Mouse (Mus musculus) midbrain, embryonic 11.5 days (tissue): Measurements from ENCODE around the gene Mrpl37. TPM values are rescaled to one million over a fixed set of nuclear protein-coding genes. Genes with fewer than 3 reads are reported as not detected.

Experiments
- ATAC-seq: fragments of 200-750 bp; cut with Nextera tagmentation; 2 replicates; pipeline ENCODE4 v1.8.0; 2017; ENCODE audit warnings: moderate TSS enrichment, moderate library complexity; ENCODE audit not compliant: low FRiP score
- DNase-seq: peaks from one replicate; pipeline ENCODE4 v3.0.0; 2015; ENCODE audit warnings: low spot score; ENCODE audit errors: missing footprints
- H3K27ac ChIP-seq: fragments of 300-500 bp; sonication (generic); 2 replicates; pipeline ENCODE4 v1.5.1; 2014; ENCODE audit warnings: low read depth, low read length
- H3K27me3 ChIP-seq: fragments of 300-500 bp; sonication (generic); 2 replicates; pipeline ENCODE4 v1.6.1; 2014; ENCODE audit warnings: mild to moderate bottlenecking, low read length, moderate library complexity, mixed read lengths; ENCODE audit not compliant: control insufficient read depth, insufficient read depth
- H3K36me3 ChIP-seq: fragments of 300-500 bp; sonication (generic); 2 replicates; pipeline ENCODE4 v1.6.1; 2014; ENCODE audit warnings: mild to moderate bottlenecking, low read length, moderate library complexity, mixed read lengths; ENCODE audit not compliant: control insufficient read depth, insufficient read depth
- H3K4me1 ChIP-seq: fragments of 300-500 bp; sonication (generic); 2 replicates; pipeline ENCODE4 v1.6.1; 2014; ENCODE audit warnings: low read length; ENCODE audit not compliant: control insufficient read depth, insufficient read depth
- H3K4me2 ChIP-seq: fragments of 300-500 bp; sonication (generic); 2 replicates; pipeline ENCODE4 v1.6.1; 2014; ENCODE audit warnings: mild to moderate bottlenecking, moderate library complexity
- H3K4me3 ChIP-seq: fragments of 300-500 bp; sonication (generic); 2 replicates; pipeline ENCODE4 v1.5.1; 2014; ENCODE audit warnings: low read depth, low read length
- H3K9ac ChIP-seq: fragments of 300-500 bp; sonication (generic); 2 replicates; pipeline ENCODE4 v1.6.1; 2014; ENCODE audit warnings: low read length
- H3K9me3 ChIP-seq: fragments of 300-500 bp; sonication (generic); 2 replicates; pipeline ENCODE4 v1.6.1; 2016; ENCODE audit warnings: low read length; ENCODE audit not compliant: control insufficient read depth
- WGBS: fragments of 180-500 bp; shearing (Covaris S2); extraction: QIAGEN DNeasy Blood & Tissue Kit; methylation state at CpG from one replicate; pipeline ENCODE4 v1.1.7; 2014; 5-methylcytosine and 5-hydroxymethylcytosine counted together
- polyA plus RNA-seq: library from polyadenylated mRNA; unstranded; fragments of >200 nt; fragmentation: Nextera tagmentation; extraction: Ambion mirVana; gene quantifications from 2 replicates; pipeline ENCODE4 v1.2.1, GENCODE M21; 2014

Gene Mrpl37
- polyA plus RNA-seq, 1 experiment from 2014 or later: 112 TPM

GRCm38 (mm10) chr4:107007359-107007758, 59.3 kb downstream of the Mrpl37 start:
- WGBS: 90% methylated on average over 8 of the region's 8 CpGs
- H3K4me3 ChIP-seq: no peak overlapping the region
- no peaks in the 10 kb centered on the region for H3K9me3 ChIP-seq
- DNase-seq (no peak), ATAC-seq (no peak)
- H3K4me2 ChIP-seq: no peak overlapping the region
- H3K27me3 ChIP-seq: no peaks in the 10 kb centered on the region
- H3K9ac ChIP-seq: no peak overlapping the region
- H3K27ac ChIP-seq: no peak overlapping the region
- no peaks in the 10 kb centered on the region for H3K36me3 ChIP-seq
- H3K4me1 ChIP-seq: 0 out of 2 replicates have a peak, but pooled peaks cover 4% of the 10 kb centered on the region

- Histone ChIP-seq H3K4me3 (no peak overlapping the region), H3K4me1 (peaks cover 10% of the 10 kb centered on the region), H3K4me2 (no peak overlapping the region), H3K27me3 (no peaks in the 10 kb centered on the region), H3K9me3 (no peaks in the 10 kb centered on the region), H3K36me3 (no peaks in the 10 kb centered on the region), H3K9ac (no peak overlapping the region), H3K27ac (no peak overlapping the region)
- ATAC-seq: no peak
- no peak for DNase-seq
- WGBS: 92% methylated on average over 6 of the region's 6 CpGs
These were observed 59.9 kb downstream of the Mrpl37 start for GRCm38 (mm10) chr4:107006807-107007206.

- no peak for DNase-seq
- no peak for ATAC-seq
- no peak overlapping the region for H3K4me3 ChIP-seq
- H3K4me2 ChIP-seq: no peak overlapping the region
- 80% methylated on average over 4 of the region's 4 CpGs for WGBS
- no peaks in the 10 kb centered on the region for H3K27me3 ChIP-seq
- no peaks in the 10 kb centered on the region for H3K36me3 ChIP-seq
- H3K9ac ChIP-seq: no peak overlapping the region
- no peak overlapping the region for H3K27ac ChIP-seq
- no peaks in the 10 kb centered on the region for H3K9me3 ChIP-seq
- H3K4me1 ChIP-seq: peaks cover 16% of the 10 kb centered on the region
These were observed 60.4 kb downstream of the Mrpl37 start for GRCm38 (mm10) chr4:107006229-107006628.

Other genes starting within 250 kb of the Mrpl37 start
- 124 and 132 TPM in 2 replicates for gene Ssbp3, start 156.2 kb downstream of the Mrpl37 start, polyA plus RNA-seq
- gene Cyb5rl, start 120 bp upstream of the Mrpl37 start, polyA plus RNA-seq: 5.6 TPM in 2 replicates
- 0.11 and 0.29 TPM in 2 replicates for gene Cdcp2, start 30.0 kb upstream of the Mrpl37 start, polyA plus RNA-seq
- gene Tmem59, start 111.5 kb upstream of the Mrpl37 start, polyA plus RNA-seq: 344 and 384 TPM in 2 replicates
- 22.8 and 25.2 TPM in 2 replicates for gene Tceanc2, start 112.2 kb upstream of the Mrpl37 start, polyA plus RNA-seq
- not detected in 2 replicates for gene Ldlrad1, start 142.3 kb upstream of the Mrpl37 start, polyA plus RNA-seq
- 69.8 and 70.0 TPM in 2 replicates for gene Lrrc42, start 186.7 kb upstream of the Mrpl37 start, polyA plus RNA-seq
- gene Hspb11, start 186.7 kb upstream of the Mrpl37 start, polyA plus RNA-seq: 27.2 and 30.2 TPM in 2 replicates
- gene Dio1, start 240.3 kb upstream of the Mrpl37 start, polyA plus RNA-seq: not detected in 2 replicates
- gene Yipf1, start 247.5 kb upstream of the Mrpl37 start, polyA plus RNA-seq: 36.0 and 40.2 TPM in 2 replicates